Mouse (Mus musculus): ENCODE data around the gene Cep135. TPM values are rescaled to one million over a fixed set of nuclear protein-coding genes. Genes with fewer than 3 reads are reported as not detected.

Gene Cep135
- total RNA-seq, 2 experiments from 2014 or later = 5.8 to 5.9 TPM

DNA sequence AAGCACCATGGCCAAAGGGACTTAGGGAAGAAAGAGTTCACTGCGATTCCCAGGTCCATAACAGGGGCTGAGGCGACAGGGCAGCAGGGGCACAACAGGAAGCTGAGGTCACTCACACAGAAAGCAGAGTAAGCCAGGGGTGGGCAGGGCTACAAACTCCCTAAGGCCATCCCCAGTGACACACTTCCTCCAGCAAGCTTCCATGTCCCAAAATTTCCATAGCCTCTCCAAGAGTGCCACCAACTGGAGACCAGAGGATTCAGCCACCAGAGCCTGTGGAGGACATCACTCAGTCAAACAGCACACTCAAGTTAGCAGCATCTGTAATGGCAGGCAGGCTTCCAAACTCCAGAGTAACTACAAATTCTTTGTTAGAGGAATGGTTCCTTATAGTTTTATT lies 47.1 kb downstream of the Cep135 start:
- intact Hi-C loops (cut with DNase I) = no loop called here
- DNase-seq (ENCODE audit: low spot score in 2 of 2) = no peak

DNA sequence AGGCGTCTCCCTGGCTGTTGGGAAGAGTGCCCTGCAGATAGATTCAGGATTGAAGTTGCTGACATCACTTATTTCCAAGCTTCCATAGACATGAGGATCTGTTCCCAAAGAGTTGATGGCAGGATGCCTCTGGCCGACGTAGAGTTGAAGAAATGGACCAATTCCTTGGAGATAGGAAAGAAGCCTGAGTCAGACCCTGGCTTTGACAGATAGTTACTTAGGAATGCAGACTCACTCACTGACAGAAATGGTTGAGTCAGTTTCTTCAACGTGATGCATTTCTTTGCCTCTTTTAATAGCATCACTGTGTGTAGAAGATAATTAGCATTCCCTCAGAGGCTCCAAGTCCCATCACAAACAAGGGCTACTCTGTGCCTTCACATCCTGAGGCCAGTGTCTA lies 53.6 kb downstream of the Cep135 start:
- DNase-seq (ENCODE audit: low spot score in 2 of 2) = peak in 1 of 2 experiments; percentile 13

DNA sequence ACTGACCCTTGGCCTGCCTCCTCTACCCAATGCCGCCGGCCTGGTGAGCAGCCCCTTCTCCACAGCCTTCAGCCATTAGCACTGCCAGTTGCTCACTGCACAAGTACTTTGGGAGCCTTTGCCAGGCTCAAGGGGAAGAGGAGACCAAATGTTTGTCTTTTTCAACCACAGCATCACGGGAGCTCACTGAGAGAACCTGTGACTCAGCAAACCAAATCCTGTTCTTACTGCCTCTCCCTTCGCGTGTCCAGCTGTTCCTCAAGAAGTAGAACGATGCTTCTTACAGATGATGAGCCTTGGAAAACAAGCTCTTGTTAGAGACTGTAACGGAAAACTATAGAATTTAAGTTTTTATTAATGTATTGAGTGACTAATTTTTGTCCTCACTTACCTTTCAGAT lies 55.7 kb downstream of the Cep135 start:
- intact Hi-C loops (cut with DNase I) = no loop called here
- DNase-seq (ENCODE audit: low spot score in 2 of 2) = no peak

More for the DNA sequence above, 53.6 kb downstream of the Cep135 start:
- intact Hi-C loops (cut with DNase I) = no loop called here

DNA sequence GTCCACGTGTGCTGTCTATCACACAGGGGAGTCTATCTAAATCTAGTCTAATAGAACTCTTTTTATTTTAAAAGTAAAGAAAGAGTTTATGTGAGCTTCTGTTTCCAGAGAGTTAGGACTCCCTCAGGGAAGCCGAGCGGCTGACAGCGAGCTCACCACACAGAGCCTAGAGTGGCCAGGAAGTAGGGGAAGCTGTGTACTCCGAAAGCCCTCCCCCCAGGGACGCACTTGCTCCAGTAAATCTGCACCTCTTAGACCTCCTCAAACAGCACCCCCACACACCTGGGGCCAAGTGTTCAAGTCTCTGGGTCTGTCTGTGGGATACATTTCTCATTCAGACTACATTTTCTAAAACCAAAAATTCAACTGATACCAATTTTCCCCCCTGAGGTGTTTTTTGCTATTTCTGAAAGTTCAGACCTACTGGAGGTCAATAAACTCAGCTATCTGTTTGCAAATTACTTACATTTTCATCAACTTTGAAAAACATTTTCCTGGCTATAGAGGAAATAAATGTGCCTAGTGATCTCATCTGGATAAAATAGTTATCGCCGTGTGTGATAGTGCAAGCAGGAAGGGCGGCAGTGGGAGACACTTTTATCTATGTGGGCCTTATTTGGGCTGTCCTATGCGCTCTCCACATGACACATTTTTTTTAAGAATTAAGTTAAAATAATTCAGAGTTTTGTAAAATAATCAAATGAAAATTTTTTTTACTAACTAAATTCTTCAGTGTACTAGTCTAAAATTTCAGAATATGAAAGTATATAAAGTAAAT lies 56.8 kb downstream of the Cep135 start:
- intact Hi-C loops (cut with DNase I) = no loop called here
- no peak for DNase-seq (ENCODE audit: low spot score in 2 of 2)

DNA sequence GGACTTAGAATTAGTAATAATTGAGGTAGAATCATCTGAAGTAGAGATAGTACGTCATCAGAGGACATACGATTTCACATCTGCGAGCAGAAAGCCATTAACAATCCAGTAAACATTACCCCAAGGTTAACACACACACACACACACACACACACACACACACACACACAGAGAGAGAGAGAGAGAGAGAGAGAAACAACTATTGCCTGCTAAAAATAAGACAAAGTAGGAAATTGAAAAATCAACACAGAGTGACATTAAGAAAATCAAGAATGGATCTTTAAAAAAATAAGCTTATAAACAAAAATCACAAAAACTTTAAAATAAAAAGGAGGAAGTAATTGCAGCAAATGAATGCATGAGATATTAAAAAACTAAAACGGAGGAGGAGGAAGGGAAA lies 61.4 kb downstream of the Cep135 start:
- intact Hi-C loops (cut with DNase I) = no loop called here
- no peak for DNase-seq (ENCODE audit: low spot score in 2 of 2)

DNA sequence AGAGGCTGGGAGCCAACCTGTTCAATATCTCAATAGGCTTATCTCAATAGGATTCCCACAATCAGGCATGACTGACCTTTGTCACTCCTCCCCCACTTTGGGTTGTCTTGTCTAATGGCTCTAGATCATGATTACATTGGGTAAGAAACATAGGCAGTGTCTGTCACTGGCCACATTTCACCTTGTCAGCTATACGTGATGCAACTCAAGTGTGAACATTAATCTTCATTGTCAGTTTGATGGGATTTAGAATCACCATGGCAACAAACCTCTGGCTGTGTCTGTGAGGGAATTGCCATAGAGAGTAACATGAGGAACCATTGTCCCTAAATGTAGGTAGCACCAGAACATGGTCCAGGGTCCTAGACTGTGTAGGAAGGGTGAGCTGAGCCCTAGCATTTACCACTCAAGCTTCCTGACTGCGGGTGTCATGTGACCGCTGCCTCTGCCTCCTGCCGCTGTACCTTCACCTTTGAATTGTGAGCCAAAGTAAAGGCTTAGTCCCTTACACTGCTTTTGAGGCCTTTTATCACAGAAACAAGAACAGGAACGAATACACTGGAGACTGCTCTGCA lies 62.7 kb downstream of the Cep135 start:
- intact Hi-C loops (cut with DNase I) = no loop called here

DNA sequence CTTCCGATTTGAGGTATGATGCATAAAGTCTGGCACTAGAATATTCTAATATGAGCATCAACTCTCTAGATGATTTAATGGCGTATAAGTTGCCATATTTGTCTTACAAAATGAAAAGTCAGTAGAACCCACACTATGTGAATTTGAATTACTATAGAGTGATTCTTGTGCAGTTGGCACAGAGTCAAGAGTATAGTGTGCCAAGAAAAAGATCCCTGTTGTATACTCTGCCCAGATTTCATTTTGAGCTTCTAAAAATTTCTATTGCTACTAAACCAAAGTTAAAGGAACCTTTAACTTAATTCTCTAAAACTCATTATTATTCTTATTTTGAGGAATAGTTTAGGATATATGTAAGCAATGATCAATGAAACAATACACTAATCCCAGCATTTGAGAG lies 67.7 kb downstream of the Cep135 start, which contains the start of gene C530008M17Rik:
Gene C530008M17Rik (plus strand): TSS at position 301 of the 400 bp plus-strand sequence.
- DNase-seq (ENCODE audit: low spot score in 2 of 2) = no peak
- intact Hi-C loops (cut with DNase I) = loop anchor here (5.0 kb wide), 2 partner anchors 69 to 186 kb away; partner anchors contain the start of gene Cep135

More for the DNA sequence above, 62.7 kb downstream of the Cep135 start:
- DNase-seq (ENCODE audit: low spot score in 2 of 2) = no peak

DNA sequence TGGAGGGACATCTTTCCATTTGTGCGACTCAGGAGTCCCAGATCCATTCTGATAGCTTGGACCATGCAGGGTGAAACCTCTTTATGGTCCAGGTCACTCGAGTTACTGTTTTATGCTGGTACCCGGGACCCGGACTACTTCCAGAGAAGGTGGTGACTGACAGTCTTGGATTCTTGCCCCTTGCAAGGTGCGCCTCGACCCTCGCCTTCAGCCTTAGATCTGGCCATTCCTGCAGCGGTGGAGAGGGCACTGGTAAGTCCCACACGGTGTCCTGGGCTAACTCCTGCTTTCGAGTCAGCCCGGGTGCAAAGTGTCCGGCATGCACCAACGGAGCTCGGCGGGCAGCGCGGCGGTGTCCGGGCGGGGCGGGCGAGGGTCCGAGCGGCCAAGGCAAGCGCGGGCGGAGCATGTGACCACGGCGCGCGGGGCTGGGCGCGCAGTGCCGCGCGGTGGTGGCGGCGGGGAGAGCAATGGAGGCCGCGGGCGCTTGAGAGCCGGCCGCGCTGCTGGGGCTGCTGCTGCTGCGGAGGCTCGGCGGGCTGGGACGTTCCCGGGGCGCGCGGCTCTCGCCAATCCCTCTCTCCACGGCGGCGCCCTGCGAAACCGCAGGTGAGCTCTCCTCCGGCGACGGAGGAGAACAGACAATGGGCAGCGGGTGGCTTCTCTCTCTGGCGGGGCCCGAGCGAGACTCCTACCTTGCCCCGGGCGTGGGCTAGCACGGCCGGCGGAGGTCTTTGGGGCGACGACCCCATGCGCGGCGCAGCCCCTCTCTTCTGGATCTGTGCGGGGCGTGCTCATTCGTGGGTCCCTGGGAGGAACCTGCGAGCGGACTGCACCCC lies 69.0 kb downstream of the Cep135 start:
- intact Hi-C loops (cut with DNase I) = loop anchor here (5.0 kb wide), 2 partner anchors 70 to 185 kb away; partner anchors contain the start of gene Cep135
- DNase-seq (ENCODE audit: low spot score in 2 of 2) = peak; percentile 57 to 75

DNA sequence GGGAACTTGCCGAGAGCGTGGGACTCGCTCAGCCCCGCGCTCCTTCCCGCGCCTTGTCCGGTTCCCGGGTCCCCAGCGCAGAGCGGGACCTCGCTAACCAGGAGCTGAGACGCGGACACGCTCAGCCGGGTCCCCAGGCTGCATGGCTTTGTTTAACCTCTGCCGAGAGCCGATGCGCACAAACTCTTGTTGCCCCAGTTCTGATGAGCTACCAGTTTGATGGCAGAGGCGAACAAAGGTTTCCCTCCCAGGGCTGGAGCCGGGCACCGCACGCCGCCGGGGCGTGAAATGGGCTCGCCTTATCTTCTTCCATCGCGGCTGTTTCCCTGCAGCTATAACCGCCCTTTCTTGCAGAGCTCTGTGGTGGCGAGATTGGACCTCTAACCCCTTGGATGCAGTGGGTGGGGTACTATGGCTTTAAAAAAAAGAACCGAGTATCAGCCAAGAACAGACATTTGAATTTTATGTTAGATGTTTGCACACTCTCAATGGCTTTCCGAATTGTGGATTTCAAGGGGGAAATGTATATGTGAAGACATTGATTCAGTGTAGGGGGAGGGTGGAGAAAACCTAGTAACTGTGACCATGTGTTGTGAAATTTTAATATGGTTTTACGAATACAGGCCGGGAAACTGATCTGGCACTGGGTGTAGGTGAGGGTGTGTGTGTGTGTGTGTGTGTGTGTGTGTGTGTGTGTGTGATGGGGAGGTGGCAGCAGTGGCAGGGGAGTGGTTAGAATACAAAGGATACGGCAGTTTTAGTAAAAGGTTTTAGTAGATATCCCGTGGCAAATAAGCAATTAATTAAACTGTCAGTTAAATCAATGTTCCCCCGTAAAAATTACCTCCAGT lies 69.8 kb downstream of the Cep135 start:
- intact Hi-C loops (cut with DNase I) = loop anchor here (5.0 kb wide), 2 partner anchors 71 to 184 kb away; partner anchors contain the start of gene Cep135

DNA sequence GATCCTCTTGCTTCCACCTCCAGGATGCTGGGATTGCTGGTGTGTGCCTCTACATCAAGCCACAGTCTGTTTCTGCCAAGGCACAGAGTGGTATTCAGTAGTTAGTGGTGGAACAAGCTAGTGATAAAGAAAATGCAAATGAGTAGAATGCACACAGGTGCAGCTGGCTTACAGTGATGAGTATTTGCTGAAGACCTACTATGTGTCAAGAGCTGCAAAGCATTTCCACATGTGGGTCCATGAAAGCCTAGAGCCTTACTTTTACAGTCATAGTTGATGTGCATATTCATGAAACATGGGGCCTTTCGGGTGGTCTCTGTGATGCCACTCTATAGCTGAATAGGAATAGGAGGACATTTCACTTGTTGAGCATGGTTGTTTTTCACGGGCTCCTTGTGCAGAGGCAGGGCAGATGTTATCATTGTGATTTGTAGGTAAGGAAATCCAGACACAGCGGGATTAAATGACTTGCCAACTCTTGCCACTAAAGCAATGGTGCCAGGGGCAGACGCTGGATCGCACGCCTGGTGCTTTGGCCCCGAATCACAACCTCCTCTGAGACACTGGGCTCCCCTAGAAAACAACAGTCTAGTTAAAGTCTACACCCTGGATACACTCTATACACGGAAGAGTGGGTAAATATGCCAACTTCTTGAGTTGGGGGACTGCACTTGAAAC lies 71.6 kb downstream of the Cep135 start:
- no peak for DNase-seq (ENCODE audit: low spot score in 2 of 2)
- intact Hi-C loops (cut with DNase I) = loop anchor here (5.0 kb wide), 2 partner anchors 73 to 182 kb away; partner anchors contain the start of gene Cep135

More for the DNA sequence above, 69.8 kb downstream of the Cep135 start:
- peak in 1 of 2 experiments; percentile 31 for DNase-seq (ENCODE audit: low spot score in 2 of 2)

DNA sequence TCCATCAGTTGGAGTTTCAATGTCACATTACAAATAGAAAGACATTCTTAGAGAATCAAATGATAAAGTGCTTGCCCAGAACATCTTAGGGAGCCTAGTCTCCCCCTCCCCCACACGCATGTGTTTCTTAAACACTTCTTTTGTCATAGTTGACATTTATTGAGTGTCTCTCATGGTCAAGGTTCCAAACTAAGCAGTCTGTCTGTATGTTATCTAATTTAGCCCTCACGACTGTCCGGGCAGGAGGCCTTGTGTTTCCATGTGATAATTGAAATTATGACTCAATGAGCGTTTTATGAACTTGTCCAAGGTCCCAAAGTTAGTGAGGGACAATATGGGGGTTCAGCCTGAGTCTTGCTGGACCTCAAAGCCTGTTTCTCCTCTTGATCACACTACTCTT lies 72.8 kb downstream of the Cep135 start:
- DNase-seq (ENCODE audit: low spot score in 2 of 2) = no peak
- intact Hi-C loops (cut with DNase I) = no loop called here

DNA sequence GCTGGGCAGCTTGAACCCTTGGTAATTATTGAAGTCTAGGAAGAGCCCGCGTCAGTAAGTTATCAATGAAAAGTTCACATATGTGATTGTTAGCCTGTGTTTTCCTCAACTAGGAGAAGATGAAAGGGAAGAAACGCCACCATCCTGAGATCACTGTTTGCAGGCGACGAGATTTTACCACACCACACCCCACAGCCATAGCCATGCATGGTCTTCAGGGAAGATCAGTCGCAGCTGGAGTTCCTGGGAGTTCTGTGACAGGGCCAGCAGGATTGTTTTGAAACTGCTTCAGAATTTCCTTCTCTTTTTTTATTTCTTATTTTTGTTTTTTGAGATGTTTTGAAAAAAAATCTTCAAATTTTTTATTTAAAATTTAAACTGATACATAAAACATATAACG lies 76.4 kb downstream of the Cep135 start:
- intact Hi-C loops (cut with DNase I) = no loop called here

DNA sequence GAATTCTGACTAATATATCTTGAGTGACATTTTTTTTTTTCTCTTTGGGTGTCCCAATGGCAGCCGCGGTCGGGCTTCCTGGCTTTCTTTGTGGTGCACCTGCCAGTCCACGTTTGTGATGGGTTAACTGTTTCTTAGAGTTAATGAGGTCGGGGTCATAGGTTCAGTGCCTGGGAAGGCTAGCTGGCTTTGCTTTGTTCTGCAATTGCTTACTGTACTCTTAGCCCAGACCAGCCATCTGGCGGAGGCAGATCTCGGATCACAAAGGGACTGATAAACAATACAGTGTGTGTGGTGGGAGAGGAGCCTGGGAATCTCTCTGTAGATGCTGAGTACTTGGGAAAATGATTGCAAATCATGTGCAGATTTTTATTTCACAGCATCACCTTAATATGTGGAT lies 76.9 kb downstream of the Cep135 start:
- intact Hi-C loops (cut with DNase I) = no loop called here
- DNase-seq (ENCODE audit: low spot score in 2 of 2) = no peak

More for the DNA sequence above, 76.4 kb downstream of the Cep135 start:
- DNase-seq (ENCODE audit: low spot score in 2 of 2) = no peak

DNA sequence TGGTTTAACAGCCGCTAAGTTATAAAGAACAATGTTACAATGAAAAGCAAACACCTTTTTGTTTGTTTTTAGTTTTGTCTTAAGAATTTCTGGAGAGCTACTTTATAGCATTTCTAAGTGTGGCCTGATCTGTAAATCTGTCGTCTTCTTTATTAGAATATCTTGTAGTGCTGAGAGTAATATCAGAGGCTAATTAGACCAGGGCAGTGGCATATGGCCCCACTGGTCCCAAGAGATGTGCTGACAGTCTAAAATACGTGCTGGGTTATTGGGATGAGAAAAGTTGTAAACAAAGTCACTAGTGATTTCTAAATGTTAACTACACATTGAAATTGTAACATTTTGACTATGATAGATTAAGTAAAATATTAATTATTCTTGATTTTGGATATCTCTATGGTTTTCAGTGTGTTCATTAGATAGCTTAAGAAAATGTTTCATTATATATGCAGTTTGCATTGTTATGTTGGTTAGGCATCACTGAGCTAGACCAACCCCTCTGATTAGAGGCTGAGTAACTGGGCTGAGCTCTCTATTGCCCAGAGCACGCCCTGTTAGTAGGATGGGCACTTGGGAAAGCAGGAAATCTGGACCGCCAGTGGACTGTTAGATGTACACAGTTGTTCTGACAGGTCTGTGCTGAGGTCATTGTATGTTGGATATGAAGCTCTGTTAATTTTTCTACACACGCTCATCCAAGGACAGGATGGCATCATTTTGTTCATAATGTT lies 77.7 kb downstream of the Cep135 start:
- intact Hi-C loops (cut with DNase I) = no loop called here
- DNase-seq (ENCODE audit: low spot score in 2 of 2) = no peak

DNA sequence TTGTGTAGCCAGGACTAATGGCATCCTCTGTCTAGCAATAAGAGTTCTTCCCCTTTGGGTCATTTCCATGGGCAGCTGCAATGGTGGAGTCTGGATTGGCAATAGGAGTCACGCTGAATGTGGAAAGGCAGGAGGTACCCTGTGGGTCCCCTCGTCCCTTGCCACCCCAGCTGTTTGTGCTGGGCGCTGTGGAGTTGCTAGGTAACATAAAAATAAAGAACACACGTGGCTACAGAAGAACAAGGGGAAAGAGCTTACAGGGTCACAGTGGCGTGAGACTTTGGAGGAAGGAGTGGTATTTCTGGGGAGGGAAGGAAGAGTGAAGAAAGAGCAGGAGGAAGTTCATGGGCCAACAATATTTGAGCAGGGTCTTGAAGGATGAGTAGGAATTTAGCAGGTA lies 79.6 kb downstream of the Cep135 start:
- DNase-seq (ENCODE audit: low spot score in 2 of 2) = no peak
- intact Hi-C loops (cut with DNase I) = no loop called here

DNA sequence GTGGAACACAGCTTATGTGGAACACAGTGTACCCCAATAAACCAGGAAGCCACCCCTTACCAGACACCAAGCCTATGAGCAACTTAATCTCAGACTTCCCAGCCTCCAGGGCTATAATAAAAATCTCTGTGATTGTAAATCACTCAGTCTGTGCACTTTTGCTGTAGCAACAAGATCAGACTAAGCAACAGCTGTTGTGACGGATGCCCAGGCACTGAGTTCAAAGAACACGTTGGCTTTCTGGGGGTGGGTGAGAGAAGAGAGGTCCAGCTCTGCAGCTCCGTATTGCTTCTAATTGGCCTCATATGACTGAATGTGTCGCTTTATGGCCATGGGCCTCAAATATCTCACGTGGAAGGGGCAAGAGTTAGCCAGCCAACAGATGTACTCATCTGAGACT lies 80.0 kb downstream of the Cep135 start:
- DNase-seq (ENCODE audit: low spot score in 2 of 2) = no peak
- intact Hi-C loops (cut with DNase I) = no loop called here

DNA sequence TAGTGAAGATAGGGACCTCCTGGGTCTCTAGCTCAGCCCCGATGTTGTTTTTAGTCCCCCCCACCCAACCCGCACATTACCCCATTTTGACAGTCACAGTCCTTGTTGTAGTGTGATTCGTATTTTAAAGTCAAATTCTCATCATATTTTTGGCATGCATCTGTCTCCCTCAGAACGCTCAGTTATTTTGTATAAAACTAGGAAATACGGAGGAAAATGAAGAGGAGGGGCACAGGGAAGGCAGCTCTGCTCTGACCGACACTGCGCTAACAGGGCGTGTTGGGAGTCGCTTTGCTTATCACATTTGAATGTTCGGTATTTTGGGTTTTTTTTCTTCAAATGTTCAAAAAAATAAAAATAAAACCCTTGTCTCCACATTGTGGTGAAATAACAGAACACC lies 81.7 kb downstream of the Cep135 start:
- intact Hi-C loops (cut with DNase I) = no loop called here
- DNase-seq (ENCODE audit: low spot score in 2 of 2) = no peak
